Mouse (Mus musculus) limb, embryonic 12.5 days (tissue): ENCODE data around the gene Map7. TPM values are rescaled to one million over a fixed set of nuclear protein-coding genes. Genes with fewer than 3 reads are reported as not detected.

Experiments used
- ATAC-seq: fragments of 200-750 bp; cut with Nextera tagmentation; 2 replicates; pipeline ENCODE4 v1.8.0; 2017; ENCODE audit warnings: low read depth, moderate TSS enrichment; ENCODE audit not compliant: insufficient number of reproducible peaks, insufficient read depth, low FRiP score, low TSS enrichment
- H3K27ac ChIP-seq: fragments of 300-500 bp; sonication (generic); 2 replicates; pipeline ENCODE4 v1.5.1; 2016; ENCODE audit warnings: mild to moderate bottlenecking, moderate library complexity
- H3K27me3 ChIP-seq: fragments of 300-500 bp; sonication (generic); 2 replicates; pipeline ENCODE4 v1.6.1; 2016; ENCODE audit warnings: mild to moderate bottlenecking, moderate library complexity
- H3K36me3 ChIP-seq: fragments of 300-500 bp; sonication (generic); 2 replicates; pipeline ENCODE4 v1.6.1; 2016; ENCODE audit warnings: mild to moderate bottlenecking, moderate library complexity
- H3K4me1 ChIP-seq: fragments of 300-500 bp; sonication (generic); replicated peaks from 2 replicates; pipeline ENCODE4 v1.6.1; 2016
- H3K4me2 ChIP-seq: fragments of 300-500 bp; sonication (generic); 2 replicates; pipeline ENCODE4 v1.6.1; 2016; ENCODE audit warnings: mild to moderate bottlenecking, moderate library complexity
- H3K4me3 ChIP-seq: fragments of 300-500 bp; sonication (generic); replicated peaks from 2 replicates; pipeline ENCODE4 v1.5.1; 2016; ENCODE audit warnings: mild to moderate bottlenecking
- H3K9ac ChIP-seq: fragments of 300-500 bp; sonication (generic); replicated peaks from 2 replicates; pipeline ENCODE4 v1.6.1; 2016; ENCODE audit warnings: mild to moderate bottlenecking, moderate library complexity
- H3K9me3 ChIP-seq: fragments of 300-500 bp; sonication (generic); 2 replicates; pipeline ENCODE4 v1.6.1; 2016; ENCODE audit warnings: mild to moderate bottlenecking, moderate library complexity
- WGBS: fragments of 180-500 bp; shearing (Covaris S2); methylation state at CpG from one replicate; pipeline ENCODE4 v1.1.7; 2016; 5-methylcytosine and 5-hydroxymethylcytosine counted together
- polyA plus RNA-seq: library from polyadenylated mRNA; unstranded; fragments of >200 nt; fragmentation: Nextera tagmentation; extraction: Ambion mirVana; gene quantifications from 2 replicates; pipeline ENCODE4 v1.2.1, GENCODE M21; 2016

The Map7 gene
- polyA plus RNA-seq, 1 experiment from 2014 or later: 3.5 TPM

DNA sequence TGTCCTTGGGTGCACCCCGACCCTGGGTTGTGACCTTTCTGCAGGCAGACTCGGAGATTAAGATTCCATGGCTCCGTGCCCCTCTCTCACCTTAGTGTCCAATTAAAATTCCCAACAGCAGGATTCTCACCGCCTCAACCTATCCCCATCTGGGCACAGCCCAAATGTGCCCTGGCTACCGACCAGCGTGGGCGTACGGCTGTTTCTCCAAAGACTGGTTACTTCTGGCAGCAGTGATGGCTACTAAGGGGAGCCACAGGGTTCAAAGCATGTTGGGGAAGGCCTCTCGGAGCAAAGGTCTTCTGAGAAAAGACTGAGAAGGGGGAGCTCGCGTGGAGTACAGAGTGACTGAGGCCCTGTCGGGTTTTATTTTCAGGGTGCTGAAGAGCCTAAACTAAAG, 23.7 kb upstream of the Map7 start:
- H3K27me3 ChIP-seq: no peaks in the 10 kb centered on the region
- no peaks in the 10 kb centered on the region for H3K9me3 ChIP-seq
- 81% methylated on average over 12 of the region's 12 CpGs for WGBS
- H3K36me3 ChIP-seq: no peaks in the 10 kb centered on the region
- H3K4me3 ChIP-seq: no peak overlapping the region
- no peak overlapping the region for H3K9ac ChIP-seq
- no peak overlapping the region for H3K4me2 ChIP-seq
- H3K4me1 ChIP-seq: 0 out of 2 replicates have a peak, but pooled peaks cover 5% of the 10 kb centered on the region
- ATAC-seq: no peak; the same call in 1 of the 2 replicates
- H3K27ac ChIP-seq: no peak overlapping the region

- no peak overlapping the region for H3K4me3 ChIP-seq
- no peak overlapping the region for H3K4me2 ChIP-seq
- 40% methylated on average over 4 of the region's 4 CpGs for WGBS
- H3K27me3 ChIP-seq: no peaks in the 10 kb centered on the region
- 0 out of 2 replicates have a peak, but pooled peaks cover 5% of the 10 kb centered on the region for H3K4me1 ChIP-seq
- H3K9me3 ChIP-seq: no peaks in the 10 kb centered on the region
- no peaks in the 10 kb centered on the region for H3K36me3 ChIP-seq
- no peak overlapping the region for H3K27ac ChIP-seq
- ATAC-seq: no peak
- no peak overlapping the region for H3K9ac ChIP-seq
These were observed 23.0 kb upstream of the Map7 start for GRCm38 (mm10) chr10:20125226-20125625.

DNA sequence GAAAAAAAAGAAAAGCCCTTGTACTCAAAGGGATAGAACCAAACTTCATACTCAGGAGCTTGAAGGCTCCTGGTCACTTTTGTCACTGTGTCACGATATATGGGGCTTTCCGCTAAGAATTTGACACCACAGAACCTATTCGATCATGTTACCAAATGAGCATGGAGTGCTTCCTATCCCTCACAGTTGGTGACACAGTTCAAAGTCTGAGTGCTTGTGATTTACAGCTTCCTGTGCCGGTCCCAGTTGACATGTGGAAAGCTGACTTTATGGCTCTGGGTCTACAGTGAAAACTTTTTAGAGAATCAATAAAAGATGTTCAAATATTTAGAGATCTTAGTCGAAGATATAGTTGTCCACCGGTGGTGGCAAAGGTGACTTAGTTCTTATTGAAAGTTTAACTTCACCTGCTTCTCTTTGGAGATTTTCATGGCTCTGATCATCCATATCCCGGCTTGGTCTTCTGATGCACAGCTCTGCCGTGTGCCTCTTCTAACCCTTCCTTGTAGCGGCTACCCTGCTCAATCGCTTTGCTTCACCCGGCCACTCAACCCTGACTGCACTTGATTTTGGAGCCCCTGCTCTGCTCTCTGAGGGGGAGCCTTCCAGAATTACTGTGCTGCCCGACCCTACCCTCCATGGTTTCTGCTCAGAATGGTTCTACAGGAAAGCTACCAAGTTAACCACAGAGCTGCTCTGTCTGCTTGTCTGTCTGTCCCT, 15.2 kb upstream of the Map7 start:
- Histone ChIP-seq H3K4me3 (no peak overlapping the region), H3K4me1 (0 out of 2 replicates have a peak, but pooled peaks cover 4% of the 10 kb centered on the region), H3K27me3 (no peaks in the 10 kb centered on the region), H3K9me3 (no peaks in the 10 kb centered on the region), H3K9ac (no peak overlapping the region), H3K4me2 (no peak overlapping the region), H3K36me3 (no peaks in the 10 kb centered on the region), H3K27ac (no peak overlapping the region)
- 66% methylated on average over 12 of the region's 12 CpGs for WGBS
- ATAC-seq: no peak

DNA sequence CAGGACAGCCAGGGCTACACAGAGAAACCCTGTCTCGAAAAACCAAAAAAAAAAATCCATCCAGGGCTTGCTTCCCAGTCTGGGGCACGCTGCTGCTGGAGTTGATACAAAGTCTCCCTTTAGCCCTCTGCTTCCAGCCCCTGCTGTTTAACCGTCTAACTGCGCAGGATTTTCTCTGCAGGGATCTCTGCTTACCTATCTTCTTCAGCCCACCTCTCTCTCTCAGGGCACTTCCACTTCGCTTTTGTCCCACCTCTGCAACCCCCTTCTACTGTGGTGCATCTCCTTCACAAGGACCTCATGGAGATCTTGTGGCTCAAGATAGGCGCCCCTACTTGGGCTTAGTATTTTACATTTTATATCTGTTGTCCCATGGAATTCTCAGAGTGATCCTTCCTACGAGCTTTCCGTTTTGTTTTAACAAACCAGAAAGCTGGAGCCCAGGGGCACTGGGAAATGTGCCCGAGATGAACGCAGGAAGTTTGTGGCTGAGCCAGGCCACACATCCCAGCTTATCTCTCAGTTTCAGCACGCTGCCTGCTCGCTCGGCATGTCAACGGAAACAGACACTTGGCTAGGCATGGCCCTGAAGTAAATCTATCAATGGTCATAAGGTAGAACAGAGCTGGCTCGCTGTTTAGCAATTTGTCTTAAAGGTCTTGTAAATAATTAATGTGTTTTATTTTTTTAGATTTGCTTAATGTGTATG, 12.8 kb upstream of the Map7 start:
- Histone ChIP-seq H3K4me3 (no peak overlapping the region), H3K9me3 (no peaks in the 10 kb centered on the region), H3K4me2 (no peak overlapping the region), H3K27ac (no peak overlapping the region), H3K36me3 (no peaks in the 10 kb centered on the region), H3K9ac (no peak overlapping the region), H3K27me3 (no peaks in the 10 kb centered on the region), H3K4me1 (0 out of 2 replicates have a peak, but pooled peaks cover 4% of the 10 kb centered on the region)
- 80% methylated on average over 15 of the region's 15 CpGs for WGBS
- no peak for ATAC-seq

DNA sequence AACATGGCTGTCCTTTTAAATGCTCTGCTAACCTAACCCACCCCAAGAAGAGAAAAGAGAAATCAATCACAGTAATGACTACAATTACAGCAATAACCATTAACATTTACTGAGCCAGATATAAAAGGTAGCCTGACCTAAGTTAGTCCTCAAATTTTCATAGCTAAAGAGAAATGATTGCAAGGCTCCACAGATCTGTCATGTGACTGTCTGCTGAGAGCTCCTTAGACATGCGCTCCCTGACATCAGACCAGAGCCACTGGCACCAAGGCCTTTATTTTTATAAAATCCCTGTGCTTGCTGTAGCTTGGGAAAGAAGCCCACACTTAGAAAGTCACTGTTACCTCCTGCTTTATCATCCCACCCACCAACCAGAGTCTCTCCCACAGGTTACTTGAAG, 11.8 kb upstream of the Map7 start:
- Histone ChIP-seq H3K4me3 (no peak overlapping the region), H3K4me1 (0 out of 2 replicates have a peak, but pooled peaks cover 4% of the 10 kb centered on the region), H3K27me3 (no peaks in the 10 kb centered on the region), H3K4me2 (no peak overlapping the region), H3K9me3 (no peaks in the 10 kb centered on the region), H3K36me3 (no peaks in the 10 kb centered on the region), H3K27ac (no peak overlapping the region), H3K9ac (no peak overlapping the region)
- WGBS: 93% methylated on average over 1 of the region's 1 CpGs
- ATAC-seq: no peak

DNA sequence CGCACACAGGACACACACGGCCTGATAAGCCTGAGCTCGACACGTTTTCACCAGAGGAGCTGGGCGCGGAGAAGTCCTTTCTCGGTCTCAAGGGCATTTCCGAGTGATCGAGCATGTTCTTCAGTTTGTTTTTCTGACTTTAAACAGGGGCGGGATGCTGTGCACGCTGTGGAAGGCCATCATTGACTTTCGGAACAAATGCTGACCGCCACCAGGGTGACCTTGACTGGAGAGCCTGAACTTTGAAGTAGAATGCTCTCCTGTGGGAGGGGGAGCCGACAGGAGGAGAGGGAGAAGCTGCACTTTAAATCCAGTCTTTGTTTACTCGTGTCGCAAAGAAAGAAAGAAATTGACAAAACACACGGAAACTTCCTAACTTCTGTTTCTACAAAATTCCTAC, 6.9 kb upstream of the Map7 start:
- 81% methylated on average over 17 of the region's 17 CpGs for WGBS
- no peak overlapping the region for H3K27ac ChIP-seq
- H3K4me3 ChIP-seq: no peak overlapping the region
- H3K36me3 ChIP-seq: no peaks in the 10 kb centered on the region
- H3K4me1 ChIP-seq: no peaks in the 10 kb centered on the region
- H3K27me3 ChIP-seq: peaks cover 3% of the 10 kb centered on the region; the same call in 1 of the 2 replicates
- H3K9ac ChIP-seq: no peak overlapping the region
- no peak for ATAC-seq
- no peaks in the 10 kb centered on the region for H3K9me3 ChIP-seq
- no peak overlapping the region for H3K4me2 ChIP-seq

GRCm38 (mm10) chr10:20148773-20149120, 476 bp downstream of the Map7 start:
- peak overlapping the region; percentile 80 for H3K4me3 ChIP-seq
- H3K27me3 ChIP-seq: peaks cover 47% of the 10 kb centered on the region
- under 1% methylated on average over 33 of the region's 58 CpGs for WGBS
- no peak overlapping the region for H3K27ac ChIP-seq
- peaks cover 5% of the 10 kb centered on the region for H3K4me1 ChIP-seq
- ATAC-seq: 0 out of 2 replicates have a peak, but pooled peaks have one; percentile 43
- no peaks in the 10 kb centered on the region for H3K36me3 ChIP-seq
- peak overlapping the region; percentile 65 for H3K9ac ChIP-seq
- H3K4me2 ChIP-seq: peak overlapping the region; percentile 93
- H3K9me3 ChIP-seq: no peaks in the 10 kb centered on the region

- 1% methylated on average over 72 of the region's 74 CpGs for WGBS
- Histone ChIP-seq H3K9ac (peak overlapping the region; percentile 65), H3K9me3 (no peaks in the 10 kb centered on the region), H3K4me2 (peak overlapping the region; percentile 93), H3K4me3 (peak overlapping the region; percentile 80), H3K4me1 (peaks cover 5% of the 10 kb centered on the region), H3K36me3 (no peaks in the 10 kb centered on the region), H3K27ac (no peak overlapping the region), H3K27me3 (peaks cover 47% of the 10 kb centered on the region)
- ATAC-seq: peak; percentile 50; the same call in 1 of the 2 replicates
These were observed 1.0 kb downstream of the Map7 start for GRCm38 (mm10) chr10:20149121-20149834.

DNA sequence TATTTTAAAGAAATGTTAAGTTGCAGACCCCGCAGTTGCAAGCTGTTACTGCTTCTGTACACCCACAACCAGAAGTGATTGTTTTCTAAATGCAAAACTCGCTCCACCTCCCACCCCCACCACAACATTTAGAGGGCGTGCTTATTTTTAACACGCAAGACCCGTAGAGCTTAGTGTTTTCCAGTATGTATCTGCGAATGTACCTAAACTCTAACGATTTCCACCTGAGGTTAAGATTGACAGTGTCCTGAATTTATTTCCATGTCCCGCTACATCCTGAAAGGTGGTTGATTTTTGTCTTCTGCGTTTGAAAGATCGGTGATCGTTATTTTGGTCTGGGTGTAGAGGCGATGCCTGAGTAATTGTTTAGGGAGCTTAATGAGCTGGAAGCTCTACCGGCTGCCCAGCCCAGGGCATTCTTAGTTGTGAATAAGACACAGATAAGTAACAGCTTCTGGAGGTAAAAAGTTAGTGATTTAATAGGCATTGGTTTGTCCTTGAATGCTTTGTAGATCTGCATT, 1.6 kb downstream of the Map7 start:
- peaks cover 5% of the 10 kb centered on the region for H3K4me1 ChIP-seq
- no peak for ATAC-seq
- no peaks in the 10 kb centered on the region for H3K36me3 ChIP-seq
- H3K9ac ChIP-seq: no peak overlapping the region
- H3K4me3 ChIP-seq: peak overlapping the region; percentile 80
- peaks cover 47% of the 10 kb centered on the region for H3K27me3 ChIP-seq
- no peaks in the 10 kb centered on the region for H3K9me3 ChIP-seq
- peak overlapping the region; percentile 93 for H3K4me2 ChIP-seq
- WGBS: 3% methylated on average over 13 of the region's 13 CpGs
- no peak overlapping the region for H3K27ac ChIP-seq

GRCm38 (mm10) chr10:20152131-20152530, 3.9 kb downstream of the Map7 start:
- no peak for ATAC-seq
- Histone ChIP-seq H3K36me3 (no peaks in the 10 kb centered on the region), H3K9me3 (no peaks in the 10 kb centered on the region), H3K4me2 (no peak overlapping the region), H3K4me3 (no peak overlapping the region), H3K27ac (no peak overlapping the region), H3K4me1 (peaks cover 5% of the 10 kb centered on the region), H3K27me3 (peaks cover 36% of the 10 kb centered on the region), H3K9ac (no peak overlapping the region)
- 98% methylated on average over 1 of the region's 1 CpGs for whole genome bisulfite sequencing

DNA sequence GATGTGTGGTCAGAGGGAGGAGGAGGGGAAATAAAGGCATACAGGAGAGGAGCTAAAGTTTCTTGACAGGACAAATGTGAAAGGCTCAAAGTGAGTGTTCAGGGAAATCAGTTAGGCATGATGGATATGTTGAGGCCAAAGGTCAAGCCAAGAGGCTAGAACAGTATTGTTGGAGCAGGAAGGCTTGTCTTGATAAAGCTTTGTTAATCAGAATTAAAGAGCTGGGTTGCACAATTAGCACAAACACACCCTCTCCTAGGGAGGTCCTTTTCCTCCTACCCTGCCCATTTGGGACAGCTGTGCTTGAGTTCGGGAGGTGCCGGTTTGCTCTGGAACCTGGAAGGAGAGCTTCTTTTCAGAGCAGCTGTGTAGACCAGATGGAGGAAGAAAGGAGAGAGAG, 5.2 kb downstream of the Map7 start:
- Histone ChIP-seq H3K9me3 (no peaks in the 10 kb centered on the region), H3K9ac (no peak overlapping the region), H3K4me1 (peaks cover 2% of the 10 kb centered on the region), H3K4me2 (no peak overlapping the region), H3K27me3 (peaks cover 23% of the 10 kb centered on the region), H3K27ac (no peak overlapping the region), H3K4me3 (no peak overlapping the region), H3K36me3 (no peaks in the 10 kb centered on the region)
- 63% methylated on average over 2 of the region's 2 CpGs for WGBS
- no peak for ATAC-seq
